ENCODE assay signal across 8 mouse cellular contexts in genomic region chr11:62601732-62602618, GRCm38 (mm10). TPM values are rescaled to one million over a fixed set of nuclear protein-coding genes. Genes with fewer than 3 reads are reported as not detected.
A peak's percentile ranks its signal among the peaks of the same experiment; 100 is the strongest.
DNase-seq lines count a peak whose midpoint lies in the region; ATAC-seq lines count a peak whose summit lies in the region.

No protein-coding gene starts in this region.

- 0 out of 2 replicates have a peak, but pooled peaks have one; percentile 2 for ATAC-seq in erythroblast, adult 5-6 weeks (replicated peaks; ENCODE audit: low FRiP score, poor library complexity, severe bottlenecking)
- ATAC-seq in limb, embryonic 15.5 days (ENCODE audit: insufficient number of reproducible peaks, low FRiP score, low TSS enrichment, low read depth): peak; percentile 0; the same call in 1 of the 2 replicates

- peak overlapping the region; percentile 49 for H3K4me2 ChIP-seq in limb, embryonic 15.5 days

- intact Hi-C loops in left cerebral cortex, postnatal 25 days (cut with DNase I): loop anchor here (1.0 kb wide), 1 partner anchor 51 kb away; the partner anchor contains the start of gene Ubb

- H3K9me3 ChIP-seq in limb, embryonic 15.5 days: no peaks in the 10 kb centered on the region

- H3K27me3 ChIP-seq in limb, embryonic 15.5 days: no peaks in the 10 kb centered on the region

- H3K4me1 ChIP-seq in limb, embryonic 15.5 days: peaks cover 32% of the 10 kb centered on the region

- peak overlapping the region; percentile 96 for H3K27ac ChIP-seq in limb, embryonic 15.5 days

- peak overlapping the region; percentile 47 for H3K9ac ChIP-seq in limb, embryonic 15.5 days

- peak overlapping the region; percentile 82 for H3K4me3 ChIP-seq in limb, embryonic 15.5 days

- DNase-seq in cerebellum, adult 9-11 months: peak; percentile 36
- DNase-seq in cerebellum, postnatal 4 days (ENCODE audit: low spot score in 2 of 2): no peak
- DNase-seq in A20 (ENCODE audit: low read depth, low spot score): peak; percentile 53
- DNase-seq in MN1 (ENCODE audit: low spot score): no peak
- DNase-seq in kidney, postnatal 36 days: no peak
- no peak for DNase-seq in left cerebral cortex, postnatal 25 days (ENCODE audit: low spot score in 2 of 2)

- WGBS in limb, embryonic 15.5 days: 10% methylated on average over 17 of the region's 17 CpGs

- peaks cover 30% of the 10 kb centered on the region for H3K36me3 ChIP-seq in limb, embryonic 15.5 days

RNA-seq across cellular contexts. Expression of gene Trpv2, which starts 27.7 kb away (rescaled TPM):
- total RNA-seq in erythroblast, adult 5-6 weeks (2015; ENCODE audit: low replicate concordance): 2.3 and 4.2 TPM in 2 replicates
- 6.8 and 7.7 TPM in 2 replicates for total RNA-seq in erythroblast, adult 5-6 weeks (2017; ENCODE audit: low replicate concordance)
- 4.1 and 5.1 TPM in 2 replicates for polyA plus RNA-seq in limb, embryonic 15.5 days (2015; fragmentation: Nextera tagmentation; extraction: Ambion mirVana)
- 10 to 100 TPM; 16.6 to 18.7 TPM for total RNA-seq in left cerebral cortex, postnatal 25 days (2021)

RNA-seq across cellular contexts. Expression of gene Lrrc75a, which starts 46.3 kb away (rescaled TPM):
- not detected in 2 replicates for total RNA-seq in erythroblast, adult 5-6 weeks (2015; ENCODE audit: low replicate concordance)
- total RNA-seq in erythroblast, adult 5-6 weeks (2017; ENCODE audit: low replicate concordance): 0.84 and 1.5 TPM in 2 replicates
- 13.1 and 14.5 TPM in 2 replicates for polyA plus RNA-seq in limb, embryonic 15.5 days (2015; fragmentation: Nextera tagmentation; extraction: Ambion mirVana)
- 10 to 100 TPM; 18.0 to 20.0 TPM for total RNA-seq in left cerebral cortex, postnatal 25 days (2021)

RNA-seq across cellular contexts. Expression of gene Mmgt2, which starts 46.5 kb away (rescaled TPM):
- 1.3 and 1.5 TPM in 2 replicates for total RNA-seq in erythroblast, adult 5-6 weeks (2015; ENCODE audit: low replicate concordance)
- 2.8 TPM in 1 of 2 replicates, not detected in the other for total RNA-seq in erythroblast, adult 5-6 weeks (2017; ENCODE audit: low replicate concordance)
- 57.0 and 61.9 TPM in 2 replicates for polyA plus RNA-seq in limb, embryonic 15.5 days (2015; fragmentation: Nextera tagmentation; extraction: Ambion mirVana)
- total RNA-seq in left cerebral cortex, postnatal 25 days (2021): 10 to 100 TPM; 18.4 to 20.2 TPM

RNA-seq across cellular contexts. Expression of gene Ubb, which starts 51.0 kb away (rescaled TPM):
- 1,189 and 1,264 TPM in 2 replicates for total RNA-seq in erythroblast, adult 5-6 weeks (2015; ENCODE audit: low replicate concordance)
- 1,425 and 1,690 TPM in 2 replicates for total RNA-seq in erythroblast, adult 5-6 weeks (2017; ENCODE audit: low replicate concordance)
- polyA plus RNA-seq in limb, embryonic 15.5 days (2015; fragmentation: Nextera tagmentation; extraction: Ambion mirVana): 3,280 and 3,478 TPM in 2 replicates
- total RNA-seq in left cerebral cortex, postnatal 25 days (2021): 1,000 to 10,000 TPM; 1,728 to 1,830 TPM

Comparison
In these comparisons a context has a peak if more than half of its experiments do, and no peak if none do; other contexts are left out.
1. DNase-seq: peak in cerebellum, adult 9-11 months (single experiment) and A20 (single experiment); none in cerebellum, postnatal 4 days (0 of 2), MN1 (single experiment), kidney, postnatal 36 days (0 of 2) and left cerebral cortex, postnatal 25 days (0 of 2).
2. RNA of gene Lrrc75a, which starts 46.3 kb away (total RNA-seq): 18.0 to 20.0 TPM in left cerebral cortex, postnatal 25 days; 0.84 to 1.5 TPM in erythroblast, adult 5-6 weeks; every median in the first group is over 4 times any median in the second.
3. RNA of gene Mmgt2, which starts 46.5 kb away (total RNA-seq): 18.4 to 20.2 TPM in left cerebral cortex, postnatal 25 days; 1.3 to 2.8 TPM in erythroblast, adult 5-6 weeks; every median in the first group is over 4 times any median in the second.